Mouse (Mus musculus): ENCODE data around the gene Brd9. TPM values are rescaled to one million over a fixed set of nuclear protein-coding genes. Genes with fewer than 3 reads are reported as not detected.

The Brd9 gene
- polyA plus RNA-seq (2015; fragmentation: Nextera tagmentation; extraction: Ambion mirVana): 52.2 and 55.3 TPM in 2 replicates

GRCm38 (mm10) chr13:73937321-73938176 lies at the start of gene Brd9, which contains the start of gene Trip13:
Gene Brd9 (plus strand): TSS chr13:73937811.
Gene Trip13 (minus strand): TSS chr13:73937784.
- Histone ChIP-seq H3K4me1 (replicated peaks; ENCODE audit: control insufficient read depth, insufficient read depth, low read length) (peaks cover 12% of the 10 kb centered on the region), H3K27ac (ENCODE audit: low read length) (peak within 1 kb of the TSS; percentile 92), H3K9ac (ENCODE audit: low read length) (peak within 1 kb of the TSS; percentile 83), H3K36me3 (ENCODE audit: control insufficient read depth, insufficient read depth, low read length) (peaks cover 14% of the 10 kb centered on the region), H3K9me3 (ENCODE audit: control insufficient read depth, low read length) (no peaks in the 10 kb centered on the region), H3K4me3 (ENCODE audit: low read length) (peak within 1 kb of the TSS; percentile 87), H3K4me2 (ENCODE audit: low read depth, low read length) (peak within 1 kb of the TSS; percentile 83), H3K27me3 (ENCODE audit: control insufficient read depth, insufficient read depth, low read depth, low read length) (no peaks in the 10 kb centered on the region)
- ATAC-seq (ENCODE audit: low read depth): peak; percentile 97
- under 1% methylated on average over 74 of the region's 82 CpGs for WGBS

DNA sequence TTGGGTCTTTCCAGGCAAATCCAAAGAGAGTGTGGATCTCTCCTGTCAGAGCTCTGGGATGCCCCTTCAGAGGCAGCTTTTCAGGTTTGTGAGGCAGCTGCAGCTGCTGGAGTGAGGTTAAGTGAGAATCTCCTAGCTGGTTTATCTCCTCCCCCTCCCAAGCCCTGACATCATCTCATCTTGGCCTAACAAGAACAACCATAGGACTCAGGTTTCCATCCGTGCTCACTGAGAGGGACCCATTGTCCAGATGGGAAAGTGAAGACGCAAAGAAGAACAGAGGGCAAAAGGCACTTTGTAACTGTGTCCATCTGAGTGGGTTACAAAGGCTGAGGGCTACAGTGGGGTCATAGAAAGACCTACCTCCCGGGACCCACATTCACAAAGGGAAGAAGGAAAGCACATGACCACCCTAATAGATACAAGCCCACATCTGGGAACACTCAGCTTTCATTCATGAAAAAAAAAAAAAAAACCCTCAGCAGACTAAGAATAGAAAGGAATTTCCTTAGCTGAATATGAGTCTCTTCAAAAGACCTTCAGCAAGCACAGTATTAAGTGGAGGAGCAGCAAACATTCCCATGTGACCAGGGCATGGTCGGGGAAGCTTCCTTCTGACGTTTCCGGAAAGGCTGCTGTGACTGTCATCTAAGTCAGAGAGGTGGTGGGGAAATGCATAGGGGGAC lies 45.0 kb upstream of the Brd9 start:
- no peak overlapping the region for H3K4me3 ChIP-seq (ENCODE audit: low read length)
- H3K36me3 ChIP-seq (ENCODE audit: control insufficient read depth, insufficient read depth, low read length): no peaks in the 10 kb centered on the region
- H3K27me3 ChIP-seq (ENCODE audit: control insufficient read depth, insufficient read depth, low read depth, low read length): no peaks in the 10 kb centered on the region
- peak; percentile 86 for ATAC-seq (ENCODE audit: low read depth)
- WGBS: 24% methylated on average over 6 of the region's 6 CpGs
- peak overlapping the region; percentile 47 for H3K27ac ChIP-seq (ENCODE audit: low read length)
- no peaks in the 10 kb centered on the region for H3K9me3 ChIP-seq (ENCODE audit: control insufficient read depth, low read length)
- H3K4me1 ChIP-seq (replicated peaks; ENCODE audit: control insufficient read depth, insufficient read depth, low read length): peaks cover 15% of the 10 kb centered on the region
- H3K9ac ChIP-seq (ENCODE audit: low read length): no peak overlapping the region
- H3K4me2 ChIP-seq (ENCODE audit: low read depth, low read length): no peak overlapping the region

DNA sequence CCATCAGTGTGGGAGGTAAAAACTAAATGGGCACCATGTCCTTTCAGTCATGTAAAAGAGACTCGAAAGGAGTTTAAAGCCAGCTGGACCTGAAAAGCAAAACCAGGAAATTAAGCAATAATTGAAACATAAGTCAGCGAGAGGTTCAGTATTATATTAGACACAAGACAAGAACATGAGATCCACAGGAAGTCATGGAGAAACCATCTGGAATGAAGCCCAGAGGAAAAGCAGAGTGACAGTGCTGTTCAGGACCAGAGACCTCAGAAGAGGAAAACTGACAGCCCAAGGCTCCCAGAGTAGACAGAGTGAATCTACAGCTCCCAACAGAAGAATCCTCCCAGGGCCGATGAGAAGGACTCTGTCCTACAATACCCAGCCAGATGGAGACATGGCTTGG lies 40.0 kb upstream of the Brd9 start:
- peak; percentile 56 for ATAC-seq (ENCODE audit: low read depth)
- no peaks in the 10 kb centered on the region for H3K27me3 ChIP-seq (ENCODE audit: control insufficient read depth, insufficient read depth, low read depth, low read length)
- no peaks in the 10 kb centered on the region for H3K36me3 ChIP-seq (ENCODE audit: control insufficient read depth, insufficient read depth, low read length)
- H3K9me3 ChIP-seq (ENCODE audit: control insufficient read depth, low read length): no peaks in the 10 kb centered on the region
- no peak overlapping the region for H3K9ac ChIP-seq (ENCODE audit: low read length)
- no peak overlapping the region for H3K4me2 ChIP-seq (ENCODE audit: low read depth, low read length)
- H3K4me3 ChIP-seq (ENCODE audit: low read length): no peak overlapping the region
- peaks cover 11% of the 10 kb centered on the region for H3K4me1 ChIP-seq (replicated peaks; ENCODE audit: control insufficient read depth, insufficient read depth, low read length)
- WGBS: 59% methylated on average over 3 of the region's 3 CpGs
- no peak overlapping the region for H3K27ac ChIP-seq (ENCODE audit: low read length)

GRCm38 (mm10) chr13:73907136-73907535 lies 30.5 kb upstream of the Brd9 start:
- no peak for ATAC-seq (ENCODE audit: low read depth)
- Histone ChIP-seq H3K27ac (ENCODE audit: low read length) (no peak overlapping the region), H3K9me3 (ENCODE audit: control insufficient read depth, low read length) (no peaks in the 10 kb centered on the region), H3K36me3 (ENCODE audit: control insufficient read depth, insufficient read depth, low read length) (no peaks in the 10 kb centered on the region), H3K4me3 (ENCODE audit: low read length) (no peak overlapping the region), H3K27me3 (ENCODE audit: control insufficient read depth, insufficient read depth, low read depth, low read length) (no peaks in the 10 kb centered on the region), H3K9ac (ENCODE audit: low read length) (no peak overlapping the region), H3K4me1 (replicated peaks; ENCODE audit: control insufficient read depth, insufficient read depth, low read length) (no peaks in the 10 kb centered on the region), H3K4me2 (ENCODE audit: low read depth, low read length) (no peak overlapping the region)
- WGBS: 81% methylated on average over 5 of the region's 5 CpGs

DNA sequence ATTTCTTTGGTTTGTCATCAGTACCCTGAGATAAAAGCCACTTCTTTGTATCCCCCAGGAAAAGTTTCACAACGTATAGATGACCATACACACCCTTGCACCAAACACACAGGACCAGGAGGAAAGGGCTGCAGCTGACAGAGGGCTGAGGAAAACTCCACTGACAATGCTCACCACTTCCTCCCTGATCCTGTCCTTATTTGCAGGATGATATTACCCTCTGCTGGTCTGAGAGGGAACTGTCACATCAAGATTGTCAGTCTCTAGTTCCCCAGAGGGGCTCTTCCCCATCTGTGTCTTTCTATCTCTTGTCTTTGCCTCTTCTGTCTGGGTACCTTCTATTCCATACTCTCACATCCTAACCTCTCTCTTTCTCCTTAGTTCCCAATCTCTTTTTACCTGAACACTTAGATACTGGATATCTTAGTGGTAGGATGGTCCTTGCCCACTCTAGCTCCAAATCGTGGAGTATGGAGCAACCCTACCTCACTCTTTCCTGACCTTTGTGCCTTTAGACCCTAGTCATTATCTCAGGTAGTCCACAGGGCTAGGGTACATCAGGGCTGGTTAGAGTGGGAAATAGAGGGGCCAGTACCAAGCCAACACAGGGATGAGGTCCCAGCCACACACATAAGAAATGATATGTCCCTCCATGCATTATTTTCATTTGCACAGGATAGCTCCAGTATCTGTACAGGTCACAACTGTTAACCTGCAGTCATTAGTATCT lies 29.8 kb upstream of the Brd9 start:
- 50% methylated on average over 2 of the region's 2 CpGs for WGBS
- ATAC-seq (ENCODE audit: low read depth): peak; percentile 56
- no peaks in the 10 kb centered on the region for H3K4me1 ChIP-seq (replicated peaks; ENCODE audit: control insufficient read depth, insufficient read depth, low read length)
- H3K27me3 ChIP-seq (ENCODE audit: control insufficient read depth, insufficient read depth, low read depth, low read length): no peaks in the 10 kb centered on the region
- no peak overlapping the region for H3K4me2 ChIP-seq (ENCODE audit: low read depth, low read length)
- H3K36me3 ChIP-seq (ENCODE audit: control insufficient read depth, insufficient read depth, low read length): 0 out of 2 replicates have a peak, but pooled peaks cover 2% of the 10 kb centered on the region
- no peak overlapping the region for H3K4me3 ChIP-seq (ENCODE audit: low read length)
- H3K9ac ChIP-seq (ENCODE audit: low read length): no peak overlapping the region
- no peaks in the 10 kb centered on the region for H3K9me3 ChIP-seq (ENCODE audit: control insufficient read depth, low read length)
- no peak overlapping the region for H3K27ac ChIP-seq (ENCODE audit: low read length)

GRCm38 (mm10) chr13:73913066-73913465 lies 24.5 kb upstream of the Brd9 start:
- ATAC-seq (ENCODE audit: low read depth): no peak
- no peak overlapping the region for H3K9ac ChIP-seq (ENCODE audit: low read length)
- H3K4me2 ChIP-seq (ENCODE audit: low read depth, low read length): no peak overlapping the region
- no peak overlapping the region for H3K27ac ChIP-seq (ENCODE audit: low read length)
- H3K27me3 ChIP-seq (ENCODE audit: control insufficient read depth, insufficient read depth, low read depth, low read length): no peaks in the 10 kb centered on the region
- peaks cover 28% of the 10 kb centered on the region for H3K36me3 ChIP-seq (ENCODE audit: control insufficient read depth, insufficient read depth, low read length)
- WGBS: 90% methylated on average over 4 of the region's 4 CpGs
- H3K4me1 ChIP-seq (replicated peaks; ENCODE audit: control insufficient read depth, insufficient read depth, low read length): no peaks in the 10 kb centered on the region
- H3K4me3 ChIP-seq (ENCODE audit: low read length): no peak overlapping the region
- no peaks in the 10 kb centered on the region for H3K9me3 ChIP-seq (ENCODE audit: control insufficient read depth, low read length)

DNA sequence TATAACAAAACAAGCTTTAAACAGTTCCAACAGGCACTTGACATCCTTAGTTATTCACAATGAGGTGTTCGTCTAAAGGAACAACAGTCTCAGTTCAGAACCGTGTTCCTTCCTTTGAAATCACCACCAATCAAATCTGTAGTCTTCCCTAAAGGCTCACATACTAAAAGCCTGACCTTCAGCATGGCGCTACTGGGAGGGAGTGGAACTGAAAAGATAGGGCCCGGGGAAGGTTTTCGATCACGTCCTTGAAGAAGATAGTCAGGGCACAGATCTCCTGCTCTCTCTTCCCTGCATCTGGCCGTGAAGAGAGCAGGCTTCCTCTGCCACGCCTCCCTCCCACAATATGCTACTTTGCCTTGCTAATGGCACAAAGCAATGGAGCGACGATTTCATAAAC lies 5.4 kb upstream of the Brd9 start:
- 89% methylated on average over 10 of the region's 10 CpGs for WGBS
- Histone ChIP-seq H3K36me3 (ENCODE audit: control insufficient read depth, insufficient read depth, low read length) (peaks cover 24% of the 10 kb centered on the region), H3K4me2 (ENCODE audit: low read depth, low read length) (no peak overlapping the region), H3K27me3 (ENCODE audit: control insufficient read depth, insufficient read depth, low read depth, low read length) (no peaks in the 10 kb centered on the region), H3K9me3 (ENCODE audit: control insufficient read depth, low read length) (no peaks in the 10 kb centered on the region), H3K4me3 (ENCODE audit: low read length) (no peak overlapping the region), H3K4me1 (replicated peaks; ENCODE audit: control insufficient read depth, insufficient read depth, low read length) (peaks cover 4% of the 10 kb centered on the region; the same call in 1 of the 2 replicates), H3K27ac (ENCODE audit: low read length) (no peak overlapping the region), H3K9ac (ENCODE audit: low read length) (no peak overlapping the region)
- no peak for ATAC-seq (ENCODE audit: low read depth)

DNA sequence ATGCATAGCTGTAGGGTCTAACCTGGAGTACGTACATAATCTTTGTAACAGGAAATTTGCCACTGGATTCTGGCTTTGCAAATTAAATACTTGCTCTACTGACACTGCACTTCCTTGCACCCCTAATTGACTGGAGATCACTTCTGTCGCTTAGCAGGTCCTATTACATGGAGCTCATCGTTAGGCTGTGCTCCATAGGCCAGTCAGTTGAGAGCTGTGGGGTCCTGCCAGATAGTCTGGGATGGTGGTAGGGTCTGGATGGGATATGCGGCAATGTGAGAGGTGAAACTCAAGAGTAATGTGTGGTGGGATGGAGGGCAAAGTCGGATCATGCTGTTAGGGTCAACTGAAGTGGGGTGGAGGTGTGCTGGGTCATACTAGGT lies 682 bp upstream of the Brd9 start:
- Histone ChIP-seq H3K4me3 (ENCODE audit: low read length) (peak overlapping the region; percentile 87), H3K9ac (ENCODE audit: low read length) (peak overlapping the region; percentile 83), H3K4me1 (replicated peaks; ENCODE audit: control insufficient read depth, insufficient read depth, low read length) (peaks cover 12% of the 10 kb centered on the region), H3K9me3 (ENCODE audit: control insufficient read depth, low read length) (no peaks in the 10 kb centered on the region), H3K27ac (ENCODE audit: low read length) (no peak overlapping the region; the same call in 1 of the 2 replicates), H3K27me3 (ENCODE audit: control insufficient read depth, insufficient read depth, low read depth, low read length) (no peaks in the 10 kb centered on the region), H3K36me3 (ENCODE audit: control insufficient read depth, insufficient read depth, low read length) (peaks cover 8% of the 10 kb centered on the region), H3K4me2 (ENCODE audit: low read depth, low read length) (peak overlapping the region; percentile 83)
- peak; percentile 16 for ATAC-seq (ENCODE audit: low read depth)
- WGBS: 7% methylated on average over 5 of the region's 5 CpGs

DNA sequence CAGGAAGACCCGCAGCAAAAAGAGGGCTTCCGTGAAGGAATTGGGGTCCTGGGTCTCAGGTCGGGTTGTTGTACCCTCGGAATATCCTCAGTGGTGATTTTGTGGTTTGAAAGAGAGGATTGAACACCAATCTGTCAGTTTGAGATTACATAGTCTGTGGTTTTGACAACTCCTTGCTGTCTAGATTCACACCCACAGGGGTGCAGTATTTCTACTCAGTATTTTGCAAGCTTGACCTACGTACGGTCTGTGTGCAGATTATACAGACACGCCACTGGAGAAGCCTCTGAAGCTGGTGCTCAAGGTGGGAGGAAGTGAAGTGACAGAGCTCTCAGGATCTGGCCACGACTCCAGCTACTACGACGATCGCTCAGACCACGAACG lies 558 bp downstream of the Brd9 start:
- H3K9ac ChIP-seq (ENCODE audit: low read length): peak overlapping the region; percentile 83
- no peaks in the 10 kb centered on the region for H3K27me3 ChIP-seq (ENCODE audit: control insufficient read depth, insufficient read depth, low read depth, low read length)
- ATAC-seq (ENCODE audit: low read depth): 0 out of 2 replicates have a peak, but pooled peaks have one; percentile 10
- H3K27ac ChIP-seq (ENCODE audit: low read length): peak overlapping the region; percentile 92
- WGBS: 23% methylated on average over 13 of the region's 13 CpGs
- H3K4me1 ChIP-seq (replicated peaks; ENCODE audit: control insufficient read depth, insufficient read depth, low read length): peaks cover 12% of the 10 kb centered on the region
- H3K36me3 ChIP-seq (ENCODE audit: control insufficient read depth, insufficient read depth, low read length): peaks cover 17% of the 10 kb centered on the region
- no peaks in the 10 kb centered on the region for H3K9me3 ChIP-seq (ENCODE audit: control insufficient read depth, low read length)
- peak overlapping the region; percentile 87 for H3K4me3 ChIP-seq (ENCODE audit: low read length)
- H3K4me2 ChIP-seq (ENCODE audit: low read depth, low read length): peak overlapping the region; percentile 83
